Mouse (Mus musculus): ENCODE measurements around the gene Acacb. TPM values are rescaled to one million over a fixed set of nuclear protein-coding genes. Genes with fewer than 3 reads are reported as not detected.

Acacb gene
- total RNA-seq (2022) = 100 to 1,000 TPM; 231 to 252 (median 245) TPM

GRCm38 (mm10) chr5:114146028-114146888 is at the start of gene Acacb:
TSS of gene Acacb (plus strand) at chr5:114146535.
- DNase-seq (ENCODE audit: low spot score) = peak; percentile 67

- peak; percentile 92 for DNase-seq (ENCODE audit: low spot score)
Measured at GRCm38 (mm10) chr5:114099709-114100389, 46.5 kb upstream of the Acacb start.

GRCm38 (mm10) chr5:114100390-114101099 is 45.8 kb upstream of the Acacb start:
- DNase-seq (ENCODE audit: low spot score) = no peak

- DNase-seq (ENCODE audit: low spot score) = no peak
Measured at GRCm38 (mm10) chr5:114101873-114102272, 44.5 kb upstream of the Acacb start.

GRCm38 (mm10) chr5:114102807-114103206 is 43.5 kb upstream of the Acacb start:
- DNase-seq (ENCODE audit: low spot score) = no peak

- DNase-seq (ENCODE audit: low spot score) = no peak
Measured at GRCm38 (mm10) chr5:114106391-114106935, 39.9 kb upstream of the Acacb start.

- DNase-seq (ENCODE audit: low spot score) = no peak
Measured at GRCm38 (mm10) chr5:114113334-114113733, 33.0 kb upstream of the Acacb start.

GRCm38 (mm10) chr5:114115030-114115429 is 31.3 kb upstream of the Acacb start:
- DNase-seq (ENCODE audit: low spot score) = no peak

- DNase-seq (ENCODE audit: low spot score) = no peak
Measured at GRCm38 (mm10) chr5:114116586-114116985, 29.7 kb upstream of the Acacb start.

GRCm38 (mm10) chr5:114119806-114120205 is 26.5 kb upstream of the Acacb start:
- no peak for DNase-seq (ENCODE audit: low spot score)

GRCm38 (mm10) chr5:114126008-114126407 is 20.3 kb upstream of the Acacb start:
- no peak for DNase-seq (ENCODE audit: low spot score)

GRCm38 (mm10) chr5:114126499-114127244 is 19.7 kb upstream of the Acacb start:
- no peak for DNase-seq (ENCODE audit: low spot score)

- peak; percentile 75 for DNase-seq (ENCODE audit: low spot score)
Measured at GRCm38 (mm10) chr5:114127374-114128349, 18.7 kb upstream of the Acacb start, which contains the start of gene Alkbh2. TSS of gene Alkbh2 (minus strand) at chr5:114128218.

- DNase-seq (ENCODE audit: low spot score) = no peak
Measured at GRCm38 (mm10) chr5:114129550-114130210, 16.7 kb upstream of the Acacb start.

- no peak for DNase-seq (ENCODE audit: low spot score)
Measured at GRCm38 (mm10) chr5:114130211-114130605, 16.1 kb upstream of the Acacb start, which contains the start of gene Ung. TSS of gene Ung (plus strand) at chr5:114130386.

GRCm38 (mm10) chr5:114130698-114131520 is 15.4 kb upstream of the Acacb start:
- DNase-seq (ENCODE audit: low spot score) = peak; percentile 90

GRCm38 (mm10) chr5:114131521-114131840 is 14.9 kb upstream of the Acacb start:
- DNase-seq (ENCODE audit: low spot score) = peak; percentile 60

GRCm38 (mm10) chr5:114132841-114133240 is 13.5 kb upstream of the Acacb start:
- DNase-seq (ENCODE audit: low spot score) = no peak
